Mouse (Mus musculus): ENCODE data around the gene Phip. TPM values are rescaled to one million over a fixed set of nuclear protein-coding genes. Genes with fewer than 3 reads are reported as not detected.

Gene Phip
- polyA plus RNA-seq, 1 experiment, result 40.3 TPM

DNA sequence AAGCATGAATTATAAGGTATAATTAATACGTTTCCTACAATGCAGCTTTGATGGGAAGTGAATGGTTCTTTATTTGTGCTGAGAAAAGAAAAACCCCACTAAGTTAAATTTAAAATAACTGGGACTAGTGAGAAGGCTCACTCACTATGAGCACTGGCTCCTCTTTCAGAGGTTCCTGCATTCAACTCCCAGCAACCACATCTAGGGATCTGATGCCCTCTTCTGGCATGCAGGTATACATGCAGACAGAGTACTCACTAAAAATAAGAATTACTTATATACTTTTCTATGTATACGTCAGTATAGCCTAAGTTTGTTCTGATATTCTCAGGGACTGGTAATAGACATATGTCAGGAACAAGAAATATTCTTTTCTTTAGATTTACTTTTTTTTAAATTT lies 121.3 kb downstream of the Phip start:
- no peak overlapping the region for H3K4me3 ChIP-seq (ENCODE audit: insufficient read depth, low read length)
- TF ChIP-seq CTCF (IDR thresholded peaks at IDR 0.05; ENCODE audit: low read depth, low read length) (no peak), POLR2A (IDR thresholded peaks at IDR 0.05; ENCODE audit: borderline replicate concordance, low read depth, low read length) (no peak)

DNA sequence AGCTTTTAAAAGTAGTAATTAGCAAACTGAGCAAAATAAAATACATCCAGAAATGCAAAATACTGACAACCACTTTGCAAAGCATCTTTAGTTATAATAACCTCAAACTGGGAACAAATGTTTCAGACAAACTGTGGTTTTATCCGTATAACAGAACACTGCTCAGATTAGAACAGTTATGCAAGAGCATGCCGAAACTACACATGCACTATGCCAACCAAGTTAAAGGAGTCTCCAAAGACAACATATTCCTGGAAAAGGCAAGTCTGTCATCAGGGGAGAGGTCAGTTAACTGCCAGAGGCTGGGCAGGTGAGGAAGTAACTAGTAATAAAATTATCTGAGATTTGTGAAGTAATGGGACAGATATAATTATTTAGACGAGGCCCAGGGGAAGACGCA lies 132.6 kb downstream of the Phip start:
- Histone ChIP-seq H3K4me1 (ENCODE audit: control insufficient read depth, insufficient read depth, low read length) (0 out of 2 replicates have a peak, but pooled peaks cover 3% of the 10 kb centered on the region), H3K4me3 (ENCODE audit: insufficient read depth, low read length) (no peak overlapping the region), H3K27ac (ENCODE audit: insufficient read depth, low read depth, low read length) (no peak overlapping the region)
- TF ChIP-seq CTCF (IDR thresholded peaks at IDR 0.05; ENCODE audit: low read depth, low read length), result no peak
- TF ChIP-seq POLR2A (IDR thresholded peaks at IDR 0.05; ENCODE audit: borderline replicate concordance, low read depth, low read length), result no peak

More for the DNA sequence above, 121.3 kb downstream of the Phip start:
- H3K4me1 ChIP-seq (ENCODE audit: control insufficient read depth, insufficient read depth, low read length), result no peaks in the 10 kb centered on the region
- H3K27ac ChIP-seq (ENCODE audit: insufficient read depth, low read depth, low read length), result no peak overlapping the region

DNA sequence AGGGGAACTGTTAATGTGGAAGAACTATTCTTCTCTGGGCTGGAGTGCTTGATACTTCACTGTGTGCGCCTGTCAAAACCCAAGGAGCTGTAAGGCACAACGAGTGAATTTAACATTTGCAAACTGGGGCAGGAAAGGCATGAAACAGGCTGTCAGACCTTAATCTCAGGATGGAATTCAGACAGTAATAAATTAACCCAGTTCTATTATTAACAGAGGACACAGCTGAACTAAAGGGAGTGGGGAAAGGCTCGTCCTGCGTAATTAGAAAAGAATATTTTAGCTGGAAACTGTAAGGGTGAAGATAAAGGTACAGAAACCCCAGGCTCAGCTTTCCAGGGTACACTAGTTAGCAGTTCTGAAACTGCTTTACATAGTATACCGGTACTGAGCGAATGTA lies 139.4 kb downstream of the Phip start:
- no peak overlapping the region for H3K27ac ChIP-seq (ENCODE audit: insufficient read depth, low read depth, low read length)
- no peak overlapping the region for H3K4me3 ChIP-seq (ENCODE audit: insufficient read depth, low read length)
- TF ChIP-seq POLR2A (IDR thresholded peaks at IDR 0.05; ENCODE audit: borderline replicate concordance, low read depth, low read length) (no peak), CTCF (IDR thresholded peaks at IDR 0.05; ENCODE audit: low read depth, low read length) (no peak)
- peaks cover 6% of the 10 kb centered on the region for H3K4me1 ChIP-seq (ENCODE audit: control insufficient read depth, insufficient read depth, low read length)

DNA sequence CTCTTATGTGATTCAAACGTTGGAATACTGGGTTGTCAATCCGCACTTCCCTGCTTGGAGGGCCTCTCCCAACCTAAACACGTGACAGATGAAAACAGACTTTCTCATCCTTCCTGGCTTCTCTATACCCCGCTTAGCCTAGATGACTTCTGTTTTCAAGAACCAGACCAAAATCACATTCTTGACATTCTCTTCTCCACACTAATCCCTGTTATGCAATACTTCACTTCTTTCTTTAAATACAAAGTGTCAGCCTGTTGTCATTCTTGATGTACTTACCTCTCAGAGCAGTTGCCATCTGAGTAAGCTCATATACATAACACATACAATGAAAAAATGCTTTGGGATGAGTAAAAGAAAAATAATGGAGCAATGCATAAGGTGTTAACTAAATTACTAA lies 143.4 kb downstream of the Phip start:
- TF ChIP-seq CTCF (IDR thresholded peaks at IDR 0.05; ENCODE audit: low read depth, low read length), result no peak
- TF ChIP-seq POLR2A (IDR thresholded peaks at IDR 0.05; ENCODE audit: borderline replicate concordance, low read depth, low read length), result no peak
- Histone ChIP-seq H3K4me3 (ENCODE audit: insufficient read depth, low read length) (no peak overlapping the region), H3K4me1 (ENCODE audit: control insufficient read depth, insufficient read depth, low read length) (peaks cover 15% of the 10 kb centered on the region), H3K27ac (ENCODE audit: insufficient read depth, low read depth, low read length) (peak overlapping the region; percentile 11; the same call in 1 of the 2 replicates)

DNA sequence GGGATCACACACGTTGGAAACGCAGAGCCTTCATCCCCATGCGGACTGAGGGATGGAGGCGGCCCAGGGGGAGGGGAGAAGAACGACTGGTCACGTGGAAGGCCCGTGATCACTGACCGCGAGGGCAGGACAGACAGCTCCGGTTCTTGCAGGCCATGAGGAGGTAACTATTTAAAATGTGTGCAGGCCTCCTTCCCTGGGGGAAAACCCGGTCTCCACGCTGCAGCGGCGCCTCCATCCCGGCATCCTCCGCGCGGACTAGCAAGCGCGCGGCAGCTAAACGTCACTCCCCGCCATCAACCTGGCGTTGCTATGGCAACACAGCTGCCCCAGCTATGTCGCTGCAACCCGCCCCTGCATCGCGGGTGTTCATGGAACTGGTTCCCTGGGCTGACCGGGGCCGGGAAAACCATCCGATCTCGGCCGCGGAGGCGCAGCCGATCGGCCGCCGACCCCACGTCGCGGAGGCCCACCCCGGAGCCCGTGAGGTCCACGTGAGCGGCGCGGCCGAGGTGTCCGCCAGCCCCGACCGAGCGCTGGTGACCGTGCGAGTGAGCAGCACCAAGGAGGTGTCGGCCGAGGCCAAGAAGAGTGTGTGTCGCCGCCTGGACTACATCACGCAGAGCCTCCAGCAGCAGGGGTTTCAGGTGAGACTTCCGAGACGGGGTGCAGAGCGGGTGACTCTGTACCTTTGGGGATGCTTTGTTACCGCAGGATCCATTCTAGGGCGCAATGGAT lies 145.5 kb downstream of the Phip start:
- Histone ChIP-seq H3K27ac (ENCODE audit: insufficient read depth, low read depth, low read length) (peak overlapping the region; percentile 90), H3K4me3 (ENCODE audit: insufficient read depth, low read length) (peak overlapping the region; percentile 95), H3K4me1 (ENCODE audit: control insufficient read depth, insufficient read depth, low read length) (peaks cover 15% of the 10 kb centered on the region)
- no peak for TF ChIP-seq POLR2A (IDR thresholded peaks at IDR 0.05; ENCODE audit: borderline replicate concordance, low read depth, low read length)
- TF ChIP-seq CTCF (IDR thresholded peaks at IDR 0.05; ENCODE audit: low read depth, low read length), result no peak

DNA sequence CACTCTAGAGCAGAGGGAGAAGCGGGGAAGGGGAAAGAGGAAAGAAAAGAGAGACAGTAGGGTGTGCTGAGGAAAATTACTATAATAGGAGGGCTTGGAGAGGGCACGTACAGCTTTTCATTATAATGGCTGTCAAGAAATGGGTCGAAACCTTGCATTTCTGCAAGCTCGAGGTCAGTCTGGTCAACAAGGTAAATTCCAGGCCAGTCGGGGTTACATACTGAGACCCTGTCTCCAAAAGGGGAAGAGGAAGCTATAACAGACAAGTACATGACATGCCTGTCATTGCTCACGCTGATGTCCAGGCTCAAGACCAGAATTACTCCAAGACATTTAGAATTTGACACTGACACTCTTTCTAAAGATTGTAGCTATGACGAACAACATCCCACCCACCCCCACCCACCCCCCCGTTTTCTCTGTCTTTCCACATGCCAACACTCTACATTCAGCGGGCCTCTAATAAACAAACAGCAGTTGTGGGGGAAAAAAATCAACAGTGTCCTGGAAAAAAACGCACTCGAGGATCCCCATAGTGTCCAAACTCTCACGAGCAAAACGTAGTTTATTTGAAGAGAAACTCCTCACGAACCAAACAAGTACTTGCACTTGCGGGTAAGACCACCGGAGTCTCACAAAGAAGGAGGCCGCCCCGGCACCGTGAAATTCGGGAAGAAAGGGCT lies 146.2 kb downstream of the Phip start, which contains the start of gene Irak1bp1:
Gene Irak1bp1, plus strand, starts transcription at position 534 of the 683 bp plus-strand sequence.
- TF ChIP-seq POLR2A (IDR thresholded peaks at IDR 0.05; ENCODE audit: borderline replicate concordance, low read depth, low read length) (no peak), CTCF (IDR thresholded peaks at IDR 0.05; ENCODE audit: low read depth, low read length) (no peak)
- Histone ChIP-seq H3K4me1 (ENCODE audit: control insufficient read depth, insufficient read depth, low read length) (peaks cover 17% of the 10 kb centered on the region), H3K27ac (ENCODE audit: insufficient read depth, low read depth, low read length) (peak within 1 kb of the TSS; percentile 90), H3K4me3 (ENCODE audit: insufficient read depth, low read length) (peak within 1 kb of the TSS; percentile 95)

DNA sequence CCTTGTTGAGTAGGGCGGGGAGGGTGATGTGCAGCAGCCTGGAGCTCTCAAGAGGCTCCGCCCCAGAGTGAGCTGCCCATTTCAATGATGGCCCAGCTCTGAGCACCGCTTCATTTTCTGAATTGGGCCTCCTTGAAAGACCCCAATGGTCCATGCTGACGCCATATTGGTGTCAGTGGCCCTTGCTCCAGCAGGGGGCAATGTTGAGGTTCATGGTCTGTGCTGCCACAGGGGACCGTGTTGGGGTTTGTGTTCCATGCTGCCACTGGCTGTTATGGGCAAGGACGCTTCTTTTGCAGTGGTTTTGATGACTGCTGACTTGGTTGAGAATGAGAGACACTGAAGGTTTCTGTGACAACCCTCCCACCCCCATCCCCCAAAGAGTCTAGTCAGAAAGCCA lies 148.9 kb downstream of the Phip start:
- Histone ChIP-seq H3K4me3 (ENCODE audit: insufficient read depth, low read length) (no peak overlapping the region), H3K4me1 (ENCODE audit: control insufficient read depth, insufficient read depth, low read length) (peaks cover 14% of the 10 kb centered on the region), H3K27ac (ENCODE audit: insufficient read depth, low read depth, low read length) (no peak overlapping the region)
- no peak for TF ChIP-seq CTCF (IDR thresholded peaks at IDR 0.05; ENCODE audit: low read depth, low read length)
- no peak for TF ChIP-seq POLR2A (IDR thresholded peaks at IDR 0.05; ENCODE audit: borderline replicate concordance, low read depth, low read length)

Other genes with a start within 250 kb of the Phip start
- gene Irak1bp1, start 146.0 kb downstream of the Phip start, polyA plus RNA-seq (2012; ENCODE audit: insufficient read depth, insufficient read length, missing spikeins), result 2.7 and 2.9 TPM in 2 replicates
- 32.7 and 38.5 TPM in 2 replicates for gene Hmgn3, start 171.2 kb upstream of the Phip start, polyA plus RNA-seq (2012; ENCODE audit: insufficient read depth, insufficient read length, missing spikeins)